Mouse (Mus musculus): ENCODE measurements around the gene Ccdc91.

DNA sequence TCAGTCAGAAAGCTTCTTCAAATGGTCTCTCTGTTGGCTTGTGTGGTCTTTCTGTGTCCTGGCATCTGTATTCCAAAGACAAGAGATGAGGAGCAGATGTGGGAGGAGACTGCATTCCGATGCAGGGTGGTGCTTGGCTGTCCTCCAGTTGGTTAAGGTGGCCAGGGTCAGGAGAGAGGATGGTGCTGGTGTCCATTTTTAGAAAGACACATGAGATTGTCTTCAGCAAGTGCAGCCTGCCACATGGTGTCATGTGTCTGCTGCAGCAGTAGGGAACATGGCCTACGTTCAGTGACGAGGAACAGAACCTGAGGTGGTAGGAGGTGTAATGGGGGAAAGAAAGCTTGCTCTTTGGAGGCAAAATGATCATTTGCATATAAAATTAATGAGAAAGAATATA, 25.8 kb downstream of the Ccdc91 start:
- TF ChIP-seq POLR2A (IDR thresholded peaks at IDR 0.05; ENCODE audit: extremely low read depth, insufficient read depth, low read length): no peak
- TF ChIP-seq CTCF (IDR thresholded peaks at IDR 0.05; ENCODE audit: low read depth, low read length): no peak

Data from liver, adult 2 months (tissue).